In genomic region chr7:143506675-143507074, GRCm38 (mm10) we compare ENCODE assay signal across 9 mouse cellular contexts. TPM values are rescaled to one million over a fixed set of nuclear protein-coding genes. Genes with fewer than 3 reads are reported as not detected.
DNase-seq lines count a peak whose midpoint lies in the region; ATAC-seq and TF ChIP-seq lines count a peak whose summit lies in the region.
"Had no signal": no experiment of that assay in that cellular context is flagged by ENCODE, and none has a peak within 500 bp of the region (broad histone marks: within the 10 kb centered on the region; RNA-seq: fewer than 3 reads in every experiment).

No protein-coding gene starts in this region.

- H3K27ac ChIP-seq in midbrain, embryonic 11.5 days (ENCODE audit: low read depth, low read length), result no peak overlapping the region
- H3K27ac ChIP-seq in midbrain, embryonic 16.5 days (ENCODE audit: low read length), result no peak overlapping the region
- H3K27ac ChIP-seq in liver, embryonic 14.5 days, result no peak overlapping the region
- H3K27ac ChIP-seq: neural tube, embryonic 13.5 days had no signal

- intact Hi-C loops in heart, postnatal 36 days (cut with DNase I), result loop anchor here (1.0 to 5.0 kb wide), 2 partner anchors 26 to 34 kb away; partner anchors contain the start of gene Slc22a18

- H3K9me3 ChIP-seq in midbrain, embryonic 11.5 days (ENCODE audit: control insufficient read depth, low read length), result no peaks in the 10 kb centered on the region
- H3K9me3 ChIP-seq in midbrain, embryonic 16.5 days (replicated peaks; ENCODE audit: control insufficient read depth, low read length, poor library complexity, severe bottlenecking), result no peaks in the 10 kb centered on the region
- no peaks in the 10 kb centered on the region for H3K9me3 ChIP-seq in liver, embryonic 14.5 days (ENCODE audit: control insufficient read depth, low read length)
- H3K9me3 ChIP-seq: neural tube, embryonic 13.5 days had no signal

- H3K4me3 ChIP-seq in midbrain, embryonic 11.5 days (ENCODE audit: low read depth, low read length), result no peak overlapping the region
- no peak overlapping the region for H3K4me3 ChIP-seq in midbrain, embryonic 16.5 days (ENCODE audit: low read depth, low read length)
- no peak overlapping the region for H3K4me3 ChIP-seq in liver, embryonic 14.5 days (ENCODE audit: insufficient read depth in 1 of 2, low read depth in 2 of 2, low read length in 2 of 2)
- H3K4me3 ChIP-seq: neural tube, embryonic 13.5 days had no signal

- DNase-seq in cerebellum, adult 11 months, result peak; percentile 10
- peak; percentile 92 for DNase-seq in midbrain, embryonic 11.5 days (ENCODE audit: low spot score, missing footprints)
- peak; percentile 52 for DNase-seq in c-Kit-positive CD71-positive TER-119-negative erythroid progenitor cells, embryonic 14.5 days (ENCODE audit: low read depth)
- DNase-seq in heart, postnatal 36 days, result peak; percentile 43 to 65
- peak; percentile 26 to 39 (median 37) for DNase-seq in liver, embryonic 14.5 days (ENCODE audit: low read depth in 3 of 3, low spot score in 3 of 3)
- DNase-seq in skeletal muscle tissue, adult 2 months (ENCODE audit: low read depth, low spot score), result peak; percentile 33

- no peak for TF ChIP-seq EP300 in liver, embryonic 14.5 days (IDR thresholded peaks at IDR 0.05; ENCODE audit: low read depth)

- no peak overlapping the region for H3K9ac ChIP-seq in midbrain, embryonic 11.5 days (ENCODE audit: low read length)
- no peak overlapping the region for H3K9ac ChIP-seq in midbrain, embryonic 16.5 days (ENCODE audit: low read depth, low read length)
- no peak overlapping the region for H3K9ac ChIP-seq in liver, embryonic 14.5 days (replicated peaks)
- H3K9ac ChIP-seq: neural tube, embryonic 13.5 days had no signal

- no peaks in the 10 kb centered on the region for H3K36me3 ChIP-seq in midbrain, embryonic 11.5 days (ENCODE audit: control insufficient read depth, insufficient read depth, low read length)
- no peaks in the 10 kb centered on the region for H3K36me3 ChIP-seq in midbrain, embryonic 16.5 days (ENCODE audit: control insufficient read depth, insufficient read depth, low read length)
- no peaks in the 10 kb centered on the region for H3K36me3 ChIP-seq in liver, embryonic 14.5 days (replicated peaks; ENCODE audit: control insufficient read depth, insufficient read depth, low read depth)

- TF ChIP-seq CTCF in liver, embryonic 14.5 days (IDR thresholded peaks at IDR 0.05; ENCODE audit: low read depth), result peak; percentile 79

- peaks cover 26% of the 10 kb centered on the region for H3K27me3 ChIP-seq in midbrain, embryonic 11.5 days (ENCODE audit: control insufficient read depth, insufficient read depth, low read length)
- peaks cover 30% of the 10 kb centered on the region for H3K27me3 ChIP-seq in midbrain, embryonic 16.5 days (ENCODE audit: control insufficient read depth, insufficient read depth, low read depth, low read length)
- peaks cover 27% of the 10 kb centered on the region for H3K27me3 ChIP-seq in liver, embryonic 14.5 days (ENCODE audit: control insufficient read depth, insufficient read depth, low read length)

- peaks cover 5% of the 10 kb centered on the region; the same call in 1 of the 2 replicates for H3K4me1 ChIP-seq in midbrain, embryonic 11.5 days (ENCODE audit: control insufficient read depth, insufficient read depth, low read length)
- peaks cover 8% of the 10 kb centered on the region for H3K4me1 ChIP-seq in midbrain, embryonic 16.5 days (ENCODE audit: control insufficient read depth, insufficient read depth, low read length)
- no peaks in the 10 kb centered on the region for H3K4me1 ChIP-seq in liver, embryonic 14.5 days (replicated peaks; ENCODE audit: control insufficient read depth in 2 of 2, insufficient read depth in 2 of 2, low read length in 1 of 2)

- no peak overlapping the region for H3K4me2 ChIP-seq in midbrain, embryonic 11.5 days
- no peak overlapping the region for H3K4me2 ChIP-seq in midbrain, embryonic 16.5 days (ENCODE audit: low read length)
- H3K4me2 ChIP-seq in liver, embryonic 14.5 days (ENCODE audit: low read depth), result no peak overlapping the region
- H3K4me2 ChIP-seq: neural tube, embryonic 13.5 days had no signal

- 30% methylated on average over 7 of the region's 7 CpGs for WGBS in midbrain, embryonic 11.5 days
- 26% methylated on average over 7 of the region's 7 CpGs for WGBS in midbrain, embryonic 16.5 days
- WGBS in liver, embryonic 14.5 days (ENCODE audit: insufficient replicate concordance), result 21% methylated on average over 7 of the region's 7 CpGs

- no peak for ATAC-seq in cerebellum, adult (ENCODE audit: insufficient number of reproducible peaks, low FRiP score, low TSS enrichment)
- no peak for ATAC-seq in midbrain, embryonic 11.5 days (ENCODE audit: low FRiP score)
- no peak for ATAC-seq in midbrain, embryonic 16.5 days
- ATAC-seq in liver, embryonic 14.5 days (ENCODE audit: insufficient read depth), result no peak

RNA-seq across cellular contexts. Expression of gene Phlda2, which starts 3.7 kb away (rescaled TPM):
- 0.37 and 0.54 TPM in 2 replicates for polyA plus RNA-seq in midbrain, embryonic 11.5 days (2014; fragmentation: Nextera tagmentation; extraction: Ambion mirVana)
- polyA plus RNA-seq in midbrain, embryonic 16.5 days (2015; fragmentation: Nextera tagmentation; extraction: Ambion mirVana), result 0.93 TPM in 1 of 2 replicates, not detected in the other
- total RNA-seq in heart, postnatal 36 days (2021), result not detected
- 18.2 and 31.2 TPM in 2 replicates for polyA plus RNA-seq in liver, embryonic 14.5 days (2012; rRNA removed)
- polyA plus RNA-seq in liver, embryonic 14.5 days (2014; fragmentation: Nextera tagmentation; extraction: Ambion mirVana), result 19.3 and 23.2 TPM in 2 replicates

RNA-seq across cellular contexts. Expression of gene Slc22a18, which starts 33.1 kb away (rescaled TPM):
- 0.16 and 0.30 TPM in 2 replicates for polyA plus RNA-seq in midbrain, embryonic 11.5 days (2014; fragmentation: Nextera tagmentation; extraction: Ambion mirVana)
- 0.55 and 1.1 TPM in 2 replicates for polyA plus RNA-seq in midbrain, embryonic 16.5 days (2015; fragmentation: Nextera tagmentation; extraction: Ambion mirVana)
- under 1 TPM; 0.33 to 0.54 TPM for total RNA-seq in heart, postnatal 36 days (2021)
- 7.2 and 13.2 TPM in 2 replicates for polyA plus RNA-seq in liver, embryonic 14.5 days (2012; rRNA removed)
- polyA plus RNA-seq in liver, embryonic 14.5 days (2014; fragmentation: Nextera tagmentation; extraction: Ambion mirVana), result 9.4 and 9.8 TPM in 2 replicates

RNA-seq across cellular contexts. Expression of gene Nap1l4, which starts 42.2 kb away (rescaled TPM):
- 190 and 194 TPM in 2 replicates for polyA plus RNA-seq in midbrain, embryonic 11.5 days (2014; fragmentation: Nextera tagmentation; extraction: Ambion mirVana)
- 327 and 338 TPM in 2 replicates for polyA plus RNA-seq in midbrain, embryonic 16.5 days (2015; fragmentation: Nextera tagmentation; extraction: Ambion mirVana)
- total RNA-seq in heart, postnatal 36 days (2021), result 100 to 1,000 TPM; 181 to 193 TPM
- polyA plus RNA-seq in liver, embryonic 14.5 days (2012; rRNA removed), result 41.3 and 54.3 TPM in 2 replicates
- 33.7 and 39.4 TPM in 2 replicates for polyA plus RNA-seq in liver, embryonic 14.5 days (2014; fragmentation: Nextera tagmentation; extraction: Ambion mirVana)

RNA-seq across cellular contexts. Expression of gene Cdkn1c, which starts 45.8 kb away (rescaled TPM):
- 789 and 799 TPM in 2 replicates for polyA plus RNA-seq in midbrain, embryonic 11.5 days (2014; fragmentation: Nextera tagmentation; extraction: Ambion mirVana)
- polyA plus RNA-seq in midbrain, embryonic 16.5 days (2015; fragmentation: Nextera tagmentation; extraction: Ambion mirVana), result 171 and 184 TPM in 2 replicates
- total RNA-seq in heart, postnatal 36 days (2021), result 10 to 100 TPM; 30.8 to 44.2 TPM
- 48.5 and 71.0 TPM in 2 replicates for polyA plus RNA-seq in liver, embryonic 14.5 days (2012; rRNA removed)
- 161 and 167 TPM in 2 replicates for polyA plus RNA-seq in liver, embryonic 14.5 days (2014; fragmentation: Nextera tagmentation; extraction: Ambion mirVana)

Comparison
In these comparisons a context has a peak if more than half of its experiments do, and no peak if none do; other contexts are left out.
1. DNase-seq: peak in every context shown above with its lines; median percentile 92 in midbrain, embryonic 11.5 days; 54 in heart, postnatal 36 days; 52 in c-Kit-positive CD71-positive TER-119-negative erythroid progenitor cells, embryonic 14.5 days; 37 in liver, embryonic 14.5 days; 33 in skeletal muscle tissue, adult 2 months; 10 in cerebellum, adult 11 months.